Comparison of ENCODE assay signal across 9 mouse cellular contexts in genomic region chr15:98511386-98511928, GRCm38 (mm10). TPM values are rescaled to one million over a fixed set of nuclear protein-coding genes. Genes with fewer than 3 reads are reported as not detected.
A peak's percentile ranks its signal among the peaks of the same experiment; 100 is the strongest.
DNase-seq lines count a peak whose midpoint lies in the region; ATAC-seq lines count a peak whose summit lies in the region.
"Had no signal": no experiment of that assay in that cellular context is flagged by ENCODE, and none has a peak within 500 bp of the region (broad histone marks: within the 10 kb centered on the region; RNA-seq: fewer than 3 reads in every experiment).

No protein-coding gene starts in this region.

- ATAC-seq in megakaryocyte progenitor cell, adult 5-6 weeks (replicated peaks; ENCODE audit: poor library complexity) = peak; percentile 32

- intact Hi-C loops in heart, postnatal 25 days (cut with DNase I) = loop anchor here (2.0 kb wide), 1 partner anchor 103 kb away; no protein-coding TSS in a partner anchor

- peak; percentile 23 for DNase-seq in gastrocnemius, postnatal 25 days
- DNase-seq in gastrocnemius, adult 8-10 months (ENCODE audit: low spot score in 2 of 2) = no peak
- DNase-seq in MEL-GATA-1-ER (ENCODE audit: extremely low read depth, low read depth) = peak; percentile 92
- DNase-seq in heart, postnatal 25 days (ENCODE audit: low spot score) = peak; percentile 19
- DNase-seq in right cerebral cortex, postnatal 10 days (ENCODE audit: low spot score in 2 of 2) = no peak
- DNase-seq in layer of hippocampus, postnatal 10 days (ENCODE audit: low spot score in 2 of 2) = no peak
- DNase-seq in adrenal gland, postnatal 25 days = no peak
- DNase-seq: cerebellum, adult 11-12 months had no signal

RNA-seq across cellular contexts. Expression of gene Olfr279, which starts 19.3 kb away (rescaled TPM):
- total RNA-seq in gastrocnemius, postnatal 25 days (2021) = not detected
- total RNA-seq in gastrocnemius, adult 8-10 months (2022) = not detected
- total RNA-seq in heart, postnatal 25 days (2021) = not detected
- not detected in 2 replicates for total RNA-seq in megakaryocyte progenitor cell, adult 5-6 weeks (2015)
- total RNA-seq in megakaryocyte progenitor cell, adult 5-6 weeks (2017) = not detected in 2 replicates
- not detected for total RNA-seq in layer of hippocampus, postnatal 10 days (2021)
- not detected in 2 replicates for total RNA-seq in adrenal gland, postnatal 25 days (2021)

RNA-seq across cellular contexts. Expression of gene Kansl2, which starts 22.6 kb away (rescaled TPM):
- total RNA-seq in gastrocnemius, postnatal 25 days (2021) = 10 to 100 TPM; 55.8 to 57.9 TPM
- 10 to 100 TPM; 65.5 to 72.7 (median 69.8) TPM for total RNA-seq in gastrocnemius, adult 8-10 months (2022)
- 10 to 100 TPM; 74.0 to 75.6 TPM for total RNA-seq in heart, postnatal 25 days (2021)
- 65.7 and 68.6 TPM in 2 replicates for total RNA-seq in megakaryocyte progenitor cell, adult 5-6 weeks (2015)
- 60.1 and 62.8 TPM in 2 replicates for total RNA-seq in megakaryocyte progenitor cell, adult 5-6 weeks (2017)
- total RNA-seq in layer of hippocampus, postnatal 10 days (2021) = 10 to 100 TPM; 71.9 to 73.2 TPM
- 91.3 and 107 TPM in 2 replicates for total RNA-seq in adrenal gland, postnatal 25 days (2021)

RNA-seq across cellular contexts. Expression of gene Lalba, which starts 28.9 kb away (rescaled TPM):
- total RNA-seq in gastrocnemius, postnatal 25 days (2021) = not detected
- total RNA-seq in gastrocnemius, adult 8-10 months (2022) = not detected
- not detected for total RNA-seq in heart, postnatal 25 days (2021)
- total RNA-seq in megakaryocyte progenitor cell, adult 5-6 weeks (2015) = not detected in 2 replicates
- not detected in 2 replicates for total RNA-seq in megakaryocyte progenitor cell, adult 5-6 weeks (2017)
- total RNA-seq in layer of hippocampus, postnatal 10 days (2021) = not detected
- not detected in 2 replicates for total RNA-seq in adrenal gland, postnatal 25 days (2021)

RNA-seq across cellular contexts. Expression of gene OR5BS1P, which starts 41.8 kb away (rescaled TPM):
- not detected for total RNA-seq in gastrocnemius, postnatal 25 days (2021)
- total RNA-seq in gastrocnemius, adult 8-10 months (2022) = not detected
- total RNA-seq in heart, postnatal 25 days (2021) = not detected
- not detected in 2 replicates for total RNA-seq in megakaryocyte progenitor cell, adult 5-6 weeks (2015)
- not detected in 2 replicates for total RNA-seq in megakaryocyte progenitor cell, adult 5-6 weeks (2017)
- total RNA-seq in layer of hippocampus, postnatal 10 days (2021) = not detected
- total RNA-seq in adrenal gland, postnatal 25 days (2021) = not detected in 2 replicates

RNA-seq across cellular contexts. Expression of gene Olfr281, which starts 59.1 kb away (rescaled TPM):
- not detected for total RNA-seq in gastrocnemius, postnatal 25 days (2021)
- total RNA-seq in gastrocnemius, adult 8-10 months (2022) = not detected
- total RNA-seq in heart, postnatal 25 days (2021) = not detected
- total RNA-seq in megakaryocyte progenitor cell, adult 5-6 weeks (2015) = not detected in 2 replicates
- total RNA-seq in megakaryocyte progenitor cell, adult 5-6 weeks (2017) = not detected in 2 replicates
- not detected for total RNA-seq in layer of hippocampus, postnatal 10 days (2021)
- not detected in 2 replicates for total RNA-seq in adrenal gland, postnatal 25 days (2021)

Comparison
In these comparisons a context has a peak if more than half of its experiments do, and no peak if none do; other contexts are left out.
1. DNase-seq: peak in gastrocnemius, postnatal 25 days (single experiment), MEL-GATA-1-ER (single experiment) and heart, postnatal 25 days (single experiment); none in gastrocnemius, adult 8-10 months (0 of 2), right cerebral cortex, postnatal 10 days (0 of 2), layer of hippocampus, postnatal 10 days (0 of 2) and adrenal gland, postnatal 25 days (single experiment).